Mouse (Mus musculus) heart, embryonic 12.5 days (tissue): ENCODE measurements around the gene Adam23. TPM values are rescaled to one million over a fixed set of nuclear protein-coding genes. Genes with fewer than 3 reads are reported as not detected.

ENCODE experiments used
- ATAC-seq: fragments of 200-750 bp; cut with Nextera tagmentation; 2 replicates; pipeline ENCODE4 v1.8.0; 2017; ENCODE audit warnings: moderate TSS enrichment, moderate library complexity; ENCODE audit not compliant: insufficient number of reproducible peaks, low FRiP score
- H3K27ac ChIP-seq: fragments of 300-500 bp; sonication (generic); 2 replicates; pipeline ENCODE4 v1.5.1; 2016; ENCODE audit warnings: mild to moderate bottlenecking, moderate library complexity; ENCODE audit not compliant: poor library complexity, severe bottlenecking
- H3K27me3 ChIP-seq: fragments of 300-500 bp; sonication (generic); replicated peaks from 2 replicates; pipeline ENCODE4 v1.6.1; 2016; ENCODE audit warnings: mild to moderate bottlenecking, moderate library complexity
- H3K36me3 ChIP-seq: fragments of 300-500 bp; sonication (generic); 2 replicates; pipeline ENCODE4 v1.6.1; 2016; ENCODE audit warnings: mild to moderate bottlenecking, moderate library complexity
- H3K4me1 ChIP-seq: fragments of 300-500 bp; sonication (generic); replicated peaks from 2 replicates; pipeline ENCODE4 v1.6.1; 2016; ENCODE audit warnings: mild to moderate bottlenecking
- H3K4me2 ChIP-seq: fragments of 300-500 bp; sonication (generic); 2 replicates; pipeline ENCODE4 v1.6.1; 2016; ENCODE audit warnings: mild to moderate bottlenecking, moderate library complexity
- H3K4me3 ChIP-seq: fragments of 300-500 bp; sonication (generic); 2 replicates; pipeline ENCODE4 v1.5.1; 2016; ENCODE audit warnings: mild to moderate bottlenecking
- H3K9ac ChIP-seq: fragments of 300-500 bp; sonication (generic); 2 replicates; pipeline ENCODE4 v1.6.1; 2016; ENCODE audit warnings: mild to moderate bottlenecking, moderate library complexity
- H3K9me3 ChIP-seq: fragments of 300-500 bp; sonication (generic); replicated peaks from 2 replicates; pipeline ENCODE4 v1.6.1; 2016; ENCODE audit warnings: mild to moderate bottlenecking, moderate library complexity
- WGBS: fragments of 180-500 bp; shearing (Covaris S2); methylation state at CpG from one replicate; pipeline ENCODE4 v1.1.7; 2016; 5-methylcytosine and 5-hydroxymethylcytosine counted together
- polyA plus RNA-seq: library from polyadenylated mRNA; unstranded; fragments of >200 nt; fragmentation: Nextera tagmentation; extraction: Ambion mirVana; gene quantifications from 2 replicates; pipeline ENCODE4 v1.2.1, GENCODE M21; 2016

Adam23 gene
- polyA plus RNA-seq = 2.1 TPM in 2 replicates

GRCm38 (mm10) chr1:63445656-63446046 is at the start of gene Adam23:
Adam23 (plus strand) TSS chr1:63445891.
- Histone ChIP-seq H3K4me1 (peaks cover 11% of the 10 kb centered on the region), H3K4me3 (peak within 1 kb of the TSS; percentile 77), H3K9me3 (no peaks in the 10 kb centered on the region), H3K27me3 (peaks cover 54% of the 10 kb centered on the region), H3K4me2 (peak within 1 kb of the TSS; percentile 98), H3K9ac (peak within 1 kb of the TSS; percentile 69), H3K27ac (no peak within 1 kb of the TSS), H3K36me3 (no peaks in the 10 kb centered on the region)
- no peak; the same call in 1 of the 2 replicates for ATAC-seq
- under 1% methylated on average over 41 of the region's 41 CpGs for WGBS

- no peaks in the 10 kb centered on the region for H3K36me3 ChIP-seq
- H3K4me3 ChIP-seq = no peak overlapping the region
- no peak overlapping the region for H3K4me2 ChIP-seq
- H3K4me1 ChIP-seq = no peaks in the 10 kb centered on the region
- no peak overlapping the region for H3K27ac ChIP-seq
- 68% methylated on average over 5 of the region's 5 CpGs for WGBS
- no peak overlapping the region for H3K9ac ChIP-seq
- no peaks in the 10 kb centered on the region for H3K9me3 ChIP-seq
- H3K27me3 ChIP-seq = no peaks in the 10 kb centered on the region
- no peak for ATAC-seq
These were observed 44.6 kb upstream of the Adam23 start for GRCm38 (mm10) chr1:63401130-63401529.

- 47% methylated on average over 4 of the region's 4 CpGs for WGBS
- H3K4me3 ChIP-seq = no peak overlapping the region
These were observed 42.1 kb upstream of the Adam23 start for GRCm38 (mm10) chr1:63403601-63404000.

GRCm38 (mm10) chr1:63408344-63408743 is 37.3 kb upstream of the Adam23 start:
- ATAC-seq = no peak
- H3K27me3 ChIP-seq = no peaks in the 10 kb centered on the region
- H3K4me2 ChIP-seq = no peak overlapping the region
- H3K4me1 ChIP-seq = no peaks in the 10 kb centered on the region; the same call in 1 of the 2 replicates
- no peak overlapping the region for H3K9ac ChIP-seq
- H3K9me3 ChIP-seq = no peaks in the 10 kb centered on the region
- H3K27ac ChIP-seq = no peak overlapping the region
- no peak overlapping the region for H3K4me3 ChIP-seq
- 77% methylated on average over 6 of the region's 6 CpGs for WGBS
- no peaks in the 10 kb centered on the region for H3K36me3 ChIP-seq

More at GRCm38 (mm10) chr1:63403601-63404000, 42.1 kb upstream of the Adam23 start:
- Histone ChIP-seq H3K4me2 (no peak overlapping the region), H3K9me3 (no peaks in the 10 kb centered on the region), H3K27ac (no peak overlapping the region), H3K27me3 (no peaks in the 10 kb centered on the region), H3K36me3 (no peaks in the 10 kb centered on the region), H3K9ac (no peak overlapping the region), H3K4me1 (no peaks in the 10 kb centered on the region)
- ATAC-seq = no peak

GRCm38 (mm10) chr1:63418491-63418890 is 27.2 kb upstream of the Adam23 start:
- Histone ChIP-seq H3K9me3 (no peaks in the 10 kb centered on the region), H3K27me3 (no peaks in the 10 kb centered on the region), H3K36me3 (no peaks in the 10 kb centered on the region), H3K4me2 (no peak overlapping the region), H3K27ac (no peak overlapping the region), H3K4me3 (no peak overlapping the region), H3K4me1 (no peaks in the 10 kb centered on the region), H3K9ac (no peak overlapping the region)
- 62% methylated on average over 8 of the region's 8 CpGs for WGBS
- no peak for ATAC-seq

GRCm38 (mm10) chr1:63430668-63431067 is 15.0 kb upstream of the Adam23 start:
- WGBS = 60% methylated on average over 6 of the region's 6 CpGs
- no peaks in the 10 kb centered on the region for H3K4me1 ChIP-seq
- H3K4me2 ChIP-seq = no peak overlapping the region
- no peaks in the 10 kb centered on the region for H3K9me3 ChIP-seq
- ATAC-seq = no peak
- no peaks in the 10 kb centered on the region for H3K27me3 ChIP-seq
- no peaks in the 10 kb centered on the region for H3K36me3 ChIP-seq
- H3K4me3 ChIP-seq = no peak overlapping the region
- no peak overlapping the region for H3K27ac ChIP-seq
- H3K9ac ChIP-seq = no peak overlapping the region

- Histone ChIP-seq H3K27ac (no peak overlapping the region), H3K9me3 (no peaks in the 10 kb centered on the region), H3K4me3 (no peak overlapping the region), H3K4me1 (no peaks in the 10 kb centered on the region), H3K36me3 (no peaks in the 10 kb centered on the region), H3K27me3 (no peaks in the 10 kb centered on the region), H3K4me2 (no peak overlapping the region), H3K9ac (no peak overlapping the region)
- ATAC-seq = no peak
- 87% methylated on average over 8 of the region's 8 CpGs for WGBS
These were observed 14.5 kb upstream of the Adam23 start for GRCm38 (mm10) chr1:63431166-63431565.

GRCm38 (mm10) chr1:63431842-63432241 is 13.8 kb upstream of the Adam23 start:
- H3K27ac ChIP-seq = no peak overlapping the region
- H3K4me3 ChIP-seq = no peak overlapping the region
- H3K27me3 ChIP-seq = no peaks in the 10 kb centered on the region
- 56% methylated on average over 3 of the region's 3 CpGs for WGBS
- H3K4me1 ChIP-seq = no peaks in the 10 kb centered on the region
- no peaks in the 10 kb centered on the region for H3K36me3 ChIP-seq
- no peak overlapping the region for H3K4me2 ChIP-seq
- ATAC-seq = no peak
- no peak overlapping the region for H3K9ac ChIP-seq
- no peaks in the 10 kb centered on the region for H3K9me3 ChIP-seq

- WGBS = 39% methylated on average over 7 of the region's 7 CpGs
- no peak overlapping the region for H3K4me2 ChIP-seq
- peaks cover 2% of the 10 kb centered on the region for H3K27me3 ChIP-seq
- H3K9me3 ChIP-seq = no peaks in the 10 kb centered on the region
- H3K9ac ChIP-seq = no peak overlapping the region
- H3K27ac ChIP-seq = no peak overlapping the region
- no peak overlapping the region for H3K4me3 ChIP-seq
- no peaks in the 10 kb centered on the region for H3K36me3 ChIP-seq
- no peak for ATAC-seq
- no peaks in the 10 kb centered on the region for H3K4me1 ChIP-seq
These were observed 11.6 kb upstream of the Adam23 start for GRCm38 (mm10) chr1:63434052-63434451.

- Histone ChIP-seq H3K9ac (no peak overlapping the region), H3K4me3 (no peak overlapping the region), H3K27ac (no peak overlapping the region), H3K36me3 (no peaks in the 10 kb centered on the region), H3K4me1 (no peaks in the 10 kb centered on the region), H3K27me3 (peaks cover 8% of the 10 kb centered on the region), H3K4me2 (no peak overlapping the region), H3K9me3 (no peaks in the 10 kb centered on the region)
- 22% methylated on average over 3 of the region's 3 CpGs for WGBS
- no peak for ATAC-seq
These were observed 8.2 kb upstream of the Adam23 start for GRCm38 (mm10) chr1:63437529-63437928.

GRCm38 (mm10) chr1:63442186-63442585 is 3.5 kb upstream of the Adam23 start:
- Histone ChIP-seq H3K36me3 (no peaks in the 10 kb centered on the region), H3K4me3 (no peak overlapping the region), H3K9ac (no peak overlapping the region), H3K4me1 (peaks cover 11% of the 10 kb centered on the region), H3K9me3 (no peaks in the 10 kb centered on the region), H3K4me2 (no peak overlapping the region), H3K27me3 (peaks cover 41% of the 10 kb centered on the region), H3K27ac (no peak overlapping the region)
- 57% methylated on average over 2 of the region's 2 CpGs for WGBS
- no peak for ATAC-seq

GRCm38 (mm10) chr1:63442616-63443015 is 3.1 kb upstream of the Adam23 start:
- Histone ChIP-seq H3K27me3 (peaks cover 45% of the 10 kb centered on the region), H3K4me2 (no peak overlapping the region), H3K4me1 (peaks cover 11% of the 10 kb centered on the region), H3K4me3 (no peak overlapping the region), H3K9ac (no peak overlapping the region), H3K9me3 (no peaks in the 10 kb centered on the region), H3K36me3 (no peaks in the 10 kb centered on the region), H3K27ac (no peak overlapping the region)
- no peak for ATAC-seq
- 61% methylated on average over 4 of the region's 4 CpGs for WGBS
